Mouse (Mus musculus): ENCODE data around the gene R3hdm1.
A peak's percentile ranks its signal among the peaks of the same experiment; 100 is the strongest.
"Not testable (repeated sequence)": the region's sequence is repeated elsewhere in the genome, so short reads cannot be mapped to it uniquely, and the experiment has no call there.

Gene R3hdm1

DNA sequence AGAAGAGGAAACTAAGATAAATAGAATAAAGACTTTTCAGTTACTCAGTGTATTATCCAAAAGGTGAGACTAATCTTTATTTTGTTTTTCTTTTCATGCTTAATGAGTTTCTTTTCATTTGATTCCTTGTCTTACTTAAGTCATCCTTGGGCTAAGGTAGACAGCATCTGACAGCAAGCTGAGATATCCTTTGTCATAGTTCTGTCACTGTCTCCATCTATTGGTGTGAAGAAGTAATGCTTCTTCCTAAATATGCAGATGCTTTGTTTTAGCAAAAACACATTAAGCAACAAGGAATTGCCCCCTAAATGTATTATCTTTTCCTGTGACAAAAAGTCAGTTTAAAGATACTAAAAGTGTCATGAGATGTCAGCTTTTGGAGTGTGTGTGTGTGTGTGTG, 37.9 kb downstream of the R3hdm1 start:
- DNase-seq: no peak

DNA sequence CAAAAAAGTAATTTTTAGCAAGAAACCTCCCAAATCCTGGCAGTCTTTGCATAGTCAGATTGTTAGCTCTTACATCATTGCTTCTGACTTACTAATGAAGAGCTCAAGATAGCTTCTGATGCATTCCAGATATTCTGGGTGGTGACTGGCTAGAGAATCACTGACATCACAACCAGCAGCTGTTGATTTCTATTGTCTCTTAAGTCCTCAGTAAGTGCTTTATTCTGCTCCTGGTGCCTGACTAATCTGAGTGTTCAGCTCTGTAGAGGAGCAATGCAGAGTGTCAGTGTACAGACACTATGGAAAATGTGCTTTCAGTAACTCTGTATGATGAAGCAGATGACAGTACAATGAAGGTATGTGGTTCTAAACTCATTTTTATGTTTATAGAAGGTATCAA, 38.6 kb downstream of the R3hdm1 start:
- DNase-seq: peak; percentile 5

DNA sequence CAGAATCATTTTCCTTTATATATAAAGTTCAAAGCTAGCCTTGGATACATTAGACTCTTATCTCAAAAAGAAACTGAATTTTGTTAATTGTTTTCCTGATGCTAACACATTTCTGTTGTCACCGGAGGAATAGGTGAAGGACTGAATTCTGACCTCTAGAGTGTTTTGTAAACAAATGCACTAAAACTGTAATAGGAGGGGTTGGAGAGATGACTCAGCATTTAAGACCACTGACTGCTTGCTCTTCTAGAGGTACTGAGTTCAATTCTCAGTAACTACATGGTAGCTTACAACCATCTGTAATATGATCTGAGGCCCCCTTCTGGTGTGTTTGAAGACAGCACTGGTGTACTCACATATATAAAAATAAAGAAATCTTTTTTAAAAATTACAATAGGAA, 63.9 kb downstream of the R3hdm1 start:
- DNase-seq: no peak

DNA sequence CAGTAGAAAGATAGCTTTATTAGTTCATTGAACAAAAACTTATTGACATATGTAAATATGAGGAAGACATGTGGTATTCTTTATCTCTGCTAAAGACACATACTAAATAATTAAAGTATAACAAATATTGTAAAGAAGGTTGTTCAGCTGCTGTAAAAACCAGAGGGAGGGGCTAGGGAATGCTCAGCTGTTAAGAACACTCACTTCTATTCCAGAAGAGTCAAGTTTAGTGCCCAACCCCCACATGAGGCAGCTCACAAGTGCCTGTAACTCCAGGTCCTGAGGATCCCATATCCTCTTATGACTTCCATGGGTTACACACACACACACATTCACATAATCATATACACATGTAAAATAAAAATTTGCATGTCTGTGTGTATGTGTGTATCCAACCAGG, 67.0 kb downstream of the R3hdm1 start:
- DNase-seq: no peak

DNA sequence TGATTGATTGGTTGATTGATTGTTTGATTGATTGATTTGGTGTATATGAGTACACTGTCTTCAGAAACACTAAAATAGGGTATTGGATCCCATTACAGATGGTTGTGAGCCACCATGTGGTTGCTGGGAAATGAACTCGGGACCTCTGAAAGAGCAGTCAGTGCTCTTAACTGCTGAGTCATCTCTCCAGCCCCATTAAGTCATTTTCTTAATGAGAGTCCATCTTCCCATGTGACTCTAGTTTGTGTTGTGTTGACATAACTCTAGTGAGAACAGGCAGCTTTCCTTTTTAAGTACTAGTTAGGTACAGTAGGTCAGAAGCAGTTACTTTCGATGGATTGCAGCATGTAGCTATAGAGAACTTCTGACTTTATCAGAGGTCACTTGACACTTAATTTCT, 88.3 kb downstream of the R3hdm1 start:
- DNase-seq: no peak

DNA sequence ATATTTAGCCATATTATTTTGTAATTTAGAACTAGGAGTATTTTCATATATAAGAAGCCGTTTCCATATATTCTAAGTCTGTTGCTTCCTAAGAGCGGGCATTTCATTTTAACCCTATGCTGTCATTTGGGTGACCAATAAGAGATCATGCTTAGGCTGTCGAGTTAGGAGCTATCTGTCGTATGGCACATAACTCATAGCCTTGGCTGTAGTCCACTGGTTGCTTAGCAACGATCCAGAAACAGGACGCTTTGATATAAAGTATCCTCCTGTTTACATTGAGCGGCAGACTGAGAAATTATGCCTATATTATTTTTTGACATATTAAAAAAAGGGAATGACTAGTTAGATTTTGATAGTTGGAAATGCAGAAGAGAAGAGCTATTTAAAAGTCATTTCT, 89.3 kb downstream of the R3hdm1 start:
- peak; percentile 5 for DNase-seq

DNA sequence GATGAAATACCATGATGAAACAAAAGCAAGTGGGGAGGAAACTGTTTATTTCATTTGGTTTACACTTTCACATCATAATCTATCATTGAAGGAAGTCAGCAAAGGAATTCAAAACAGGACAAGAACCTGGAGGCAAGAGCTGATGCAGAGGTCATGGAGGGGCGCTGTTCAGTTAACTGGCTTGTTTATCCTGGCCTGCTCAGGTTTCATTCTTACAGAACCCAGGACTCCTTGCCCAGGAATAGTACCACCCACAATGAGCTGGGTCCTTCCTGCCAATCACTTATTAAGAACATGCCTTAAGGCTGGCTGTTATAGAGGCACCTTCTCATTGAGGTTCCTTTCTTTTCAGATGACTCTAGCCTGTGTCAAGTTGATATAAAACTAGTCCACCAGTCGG, 90.9 kb downstream of the R3hdm1 start:
- DNase-seq: peak; percentile 24

DNA sequence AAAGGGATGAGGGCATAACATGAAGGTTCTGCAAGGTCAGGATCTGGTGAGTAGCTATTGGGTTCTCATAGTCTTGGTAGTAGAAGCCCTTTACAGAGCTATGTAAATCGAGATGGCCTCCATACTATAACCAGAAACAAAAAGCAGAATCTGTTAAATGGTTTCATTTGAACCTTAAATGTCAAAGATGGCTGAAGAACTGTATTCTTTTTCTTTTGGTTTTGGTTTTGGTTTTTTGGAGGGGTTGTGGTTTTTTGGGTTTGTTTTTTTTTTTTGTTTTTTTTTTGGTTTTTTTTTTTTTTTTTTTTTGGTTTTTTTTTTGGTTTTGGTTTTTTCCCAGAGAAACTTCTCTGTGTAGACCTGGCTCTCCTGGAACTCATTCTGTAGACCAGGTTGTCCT, 94.3 kb downstream of the R3hdm1 start:
- no peak for DNase-seq

DNA sequence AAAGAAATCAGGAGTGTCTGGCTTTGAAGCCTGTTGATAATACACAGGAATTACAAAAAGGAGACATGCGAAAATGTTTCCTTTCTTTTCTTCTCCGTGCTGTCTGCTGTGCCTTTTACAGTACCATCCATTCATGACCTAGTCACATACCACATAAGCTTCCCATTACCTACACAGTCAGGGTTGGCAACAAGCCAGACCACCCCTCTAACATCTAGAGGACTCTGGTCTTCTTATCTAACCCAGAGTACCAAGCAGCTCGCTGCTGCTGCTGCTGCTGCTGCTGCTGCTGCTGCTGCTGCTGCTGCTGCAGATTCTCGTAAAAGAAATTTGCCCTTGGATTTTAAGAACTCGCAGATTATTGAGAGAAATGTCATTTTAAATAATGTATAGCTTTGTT, 110.2 kb downstream of the R3hdm1 start:
- peak; percentile 24 for DNase-seq

DNA sequence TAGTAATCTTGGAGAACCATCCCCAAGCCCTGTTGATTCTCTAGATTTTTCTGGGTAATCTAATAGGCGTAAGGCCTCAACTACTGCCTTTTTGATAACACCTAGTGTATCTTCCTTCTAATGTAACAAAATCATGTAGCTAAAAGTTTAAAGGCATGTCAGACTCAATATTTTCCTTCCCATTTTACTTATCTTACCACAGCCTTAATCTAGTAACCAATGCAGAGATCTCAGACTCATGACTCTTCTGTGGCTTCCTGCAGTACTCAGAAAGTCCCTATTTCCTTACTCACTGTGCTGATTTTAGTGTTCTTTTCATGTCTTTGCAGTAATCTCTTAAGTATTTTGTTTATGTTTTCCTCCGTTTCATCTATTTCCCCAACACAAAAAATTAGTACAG, 118.8 kb downstream of the R3hdm1 start:
- no peak for DNase-seq

DNA sequence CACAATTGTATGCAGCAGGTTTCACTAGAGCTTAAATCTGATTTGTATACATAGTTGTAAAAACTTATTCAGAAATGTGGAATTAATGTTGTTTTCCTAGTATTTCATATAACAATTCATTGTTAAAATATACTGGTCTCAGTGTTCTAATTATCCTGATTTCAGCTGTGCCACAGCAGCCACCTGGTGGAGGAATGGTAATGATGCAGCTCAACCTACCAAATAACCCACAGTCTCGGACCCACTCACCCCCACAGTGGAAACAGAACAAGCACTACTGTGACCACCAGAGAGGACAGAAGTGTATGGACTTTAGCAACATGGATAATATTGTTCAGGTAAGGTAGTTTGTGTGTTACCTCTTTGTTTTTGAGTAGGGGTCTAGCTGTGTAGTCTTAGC, 120.2 kb downstream of the R3hdm1 start:
- no peak for DNase-seq

DNA sequence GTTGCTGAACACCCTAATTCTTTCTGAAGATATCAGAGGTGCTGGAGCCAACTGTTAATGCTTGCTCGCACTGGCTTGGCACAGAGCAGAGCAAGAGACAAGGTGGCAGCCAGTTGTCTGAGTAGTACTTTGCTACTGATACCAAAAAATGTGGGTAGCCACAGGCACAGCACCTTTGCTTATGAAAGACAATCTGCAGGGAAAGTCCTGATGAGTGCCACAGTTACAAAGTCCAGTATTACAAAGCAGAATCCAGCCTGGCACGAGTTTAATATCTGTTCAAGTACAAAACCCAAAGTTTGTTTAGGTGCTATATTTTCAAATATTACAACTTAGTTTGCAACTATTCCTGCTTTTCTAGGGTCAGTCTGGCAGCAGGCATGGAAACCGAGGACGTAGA, 132.1 kb downstream of the R3hdm1 start:
- DNase-seq: no peak

DNA sequence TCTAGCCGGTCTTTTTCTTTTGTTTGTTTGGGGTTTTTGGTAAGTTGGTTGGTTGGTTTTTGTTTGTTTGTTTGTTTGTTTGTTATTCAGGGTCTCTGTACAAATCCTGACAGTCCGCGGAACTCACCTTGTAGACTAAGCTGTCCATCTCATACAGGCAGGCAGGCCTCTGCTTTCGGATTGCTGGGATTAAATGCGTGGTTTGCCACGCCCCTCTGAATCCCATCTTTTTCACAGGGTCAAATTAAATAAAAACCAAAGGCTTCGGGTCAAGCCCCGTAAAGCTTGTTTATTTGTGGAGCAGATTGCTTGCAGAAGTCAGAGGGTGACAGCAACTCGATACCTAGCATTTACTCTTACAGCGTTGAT, 140.5 kb downstream of the R3hdm1 start, which contains the start of gene Ubxn4:
Ubxn4 (plus strand) TSS at position 338 of the 369 bp plus-strand sequence.
- no peak for DNase-seq

DNA sequence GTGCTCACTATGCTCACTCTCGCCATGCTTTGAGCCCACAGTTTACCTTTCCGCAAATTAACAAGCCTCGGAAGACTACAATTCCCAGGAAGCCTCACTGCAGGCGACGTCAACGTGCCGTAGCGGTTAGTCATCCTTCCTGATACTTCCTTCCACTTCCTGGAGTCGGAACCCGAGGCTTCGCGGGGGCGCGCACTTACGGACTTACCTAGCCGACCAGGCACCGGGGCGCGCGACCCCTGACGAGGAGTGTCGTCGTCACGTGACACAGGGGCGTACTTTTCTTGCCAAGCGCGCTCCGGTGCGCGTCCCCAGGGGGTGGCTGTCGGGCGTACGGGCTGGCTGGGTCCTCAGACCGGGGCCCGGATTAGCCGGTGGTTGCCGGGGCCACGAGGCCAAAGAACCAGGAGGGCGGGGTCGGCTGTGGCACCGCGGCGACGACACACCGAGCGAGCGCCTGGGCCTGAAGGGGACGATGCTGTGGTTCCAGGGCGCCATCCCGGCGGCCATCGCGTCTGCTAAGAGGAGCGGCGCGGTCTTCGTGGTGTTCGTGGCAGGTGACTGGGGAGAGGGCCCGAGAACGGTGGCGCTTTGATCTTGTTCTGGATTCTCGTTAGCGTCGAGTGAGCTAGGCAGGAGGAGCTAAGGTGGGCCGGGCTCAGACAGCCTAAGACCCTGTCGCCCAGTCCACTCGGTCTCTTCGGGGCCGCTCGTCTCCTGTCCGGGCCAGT, 141.1 kb downstream of the R3hdm1 start:
- peak; percentile 100 for DNase-seq

DNA sequence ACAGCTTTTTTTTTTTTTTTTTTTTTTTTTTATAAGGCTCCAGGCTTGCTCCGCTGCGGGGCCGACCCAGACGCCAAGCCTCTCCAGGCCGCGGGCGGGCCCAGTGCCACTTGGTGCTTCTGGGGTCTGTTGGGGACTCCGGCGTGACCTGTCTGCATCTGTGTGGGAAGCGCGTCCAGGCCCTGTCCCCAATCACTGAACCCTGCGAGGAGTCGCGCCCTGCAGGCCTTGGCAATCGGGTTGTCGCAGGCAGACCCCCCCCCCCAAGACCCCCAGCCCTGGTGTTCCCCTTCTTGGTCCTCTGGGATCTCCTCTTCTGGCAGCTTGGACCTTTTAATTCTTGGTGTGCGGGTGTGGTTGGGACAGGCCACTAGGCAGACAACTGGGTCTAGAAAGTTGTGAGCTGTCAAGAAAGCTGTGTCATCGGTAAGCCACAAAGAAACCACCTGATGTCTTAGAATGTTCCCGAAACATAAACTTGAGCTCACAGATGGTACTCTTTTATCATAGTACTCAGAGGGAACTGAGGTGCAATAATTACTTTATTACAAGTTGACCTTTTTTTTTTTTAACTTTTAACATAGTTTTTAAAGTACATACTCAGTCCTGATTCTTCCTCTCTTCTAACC, 141.7 kb downstream of the R3hdm1 start:
- no peak for DNase-seq

DNA sequence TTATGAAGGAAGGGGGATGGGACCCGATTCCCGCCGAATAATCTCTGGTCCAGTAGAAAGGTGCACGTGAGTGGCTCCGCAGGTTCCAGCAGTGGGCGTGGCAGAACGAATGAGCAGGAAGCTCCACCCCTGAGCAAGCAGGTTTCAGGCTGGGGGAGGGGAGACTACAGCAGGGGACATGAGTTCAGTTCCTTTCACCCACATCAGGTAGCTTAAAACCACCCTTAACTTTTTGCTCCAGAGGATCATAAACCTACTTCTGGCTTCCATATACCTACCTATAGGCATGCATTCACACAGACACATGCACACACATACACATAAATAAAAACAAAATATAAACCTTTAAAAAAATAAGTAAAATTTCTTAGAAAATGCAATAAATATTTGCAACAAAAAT, 164.0 kb downstream of the R3hdm1 start:
- DNase-seq: not testable (repeated sequence)

DNA sequence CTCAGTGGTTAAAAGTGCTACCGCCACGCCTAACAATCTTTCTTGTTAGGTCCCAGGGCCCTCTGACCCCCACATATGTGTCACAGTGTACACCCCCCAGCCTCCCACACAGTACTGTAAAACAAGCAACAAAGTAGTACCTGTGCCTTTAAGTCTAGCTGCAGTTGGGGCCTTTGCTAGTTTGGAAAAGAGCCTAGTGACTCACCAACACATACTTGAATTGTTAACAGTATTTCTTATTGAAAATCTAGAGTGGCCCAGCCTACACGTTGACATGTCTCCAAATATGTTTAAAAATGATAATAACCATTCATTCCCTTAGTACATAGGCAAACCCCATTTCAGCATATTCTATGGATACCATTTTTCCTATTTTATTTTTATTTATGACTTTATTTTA, 167.6 kb downstream of the R3hdm1 start:
- no peak for DNase-seq

DNA sequence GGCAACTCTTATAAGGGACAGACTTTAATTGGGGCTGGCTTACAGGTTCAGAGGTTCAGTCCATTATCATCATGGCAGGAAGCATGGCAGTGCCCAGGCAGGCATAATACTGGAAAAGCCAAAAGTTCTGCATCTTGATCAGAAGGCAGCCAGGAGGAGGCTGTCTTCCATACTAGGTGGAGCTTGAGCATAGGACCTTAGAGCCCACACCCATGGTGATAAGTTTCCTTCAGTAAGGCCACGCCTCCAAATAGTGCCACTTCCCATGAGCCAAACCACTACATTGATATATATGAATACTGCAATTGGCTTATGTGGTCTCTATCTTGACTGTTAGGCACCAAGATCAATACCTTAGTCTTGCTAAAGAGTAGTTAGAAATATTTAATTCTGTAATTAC, 172.8 kb downstream of the R3hdm1 start:
- no peak for DNase-seq

DNA sequence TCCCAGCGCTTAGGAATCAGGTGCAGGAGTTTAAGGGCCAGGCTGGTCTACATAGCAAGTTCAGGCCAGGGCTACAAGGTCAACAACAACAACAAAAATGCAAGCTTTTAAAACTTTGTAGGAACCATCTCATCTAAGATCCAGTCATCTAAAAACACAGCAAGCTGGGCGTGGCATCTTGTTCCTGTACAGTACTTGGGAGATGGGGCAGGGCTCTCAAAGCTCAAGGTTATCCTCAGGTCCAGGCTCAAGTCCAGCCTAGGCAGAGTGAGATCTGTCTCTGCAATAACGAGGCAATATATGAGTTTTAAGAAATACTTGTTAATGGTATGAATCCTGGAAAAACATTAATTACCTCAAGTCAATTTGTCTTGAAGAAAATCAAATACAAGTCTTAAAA, 175.5 kb downstream of the R3hdm1 start:
- no peak for DNase-seq

DNA sequence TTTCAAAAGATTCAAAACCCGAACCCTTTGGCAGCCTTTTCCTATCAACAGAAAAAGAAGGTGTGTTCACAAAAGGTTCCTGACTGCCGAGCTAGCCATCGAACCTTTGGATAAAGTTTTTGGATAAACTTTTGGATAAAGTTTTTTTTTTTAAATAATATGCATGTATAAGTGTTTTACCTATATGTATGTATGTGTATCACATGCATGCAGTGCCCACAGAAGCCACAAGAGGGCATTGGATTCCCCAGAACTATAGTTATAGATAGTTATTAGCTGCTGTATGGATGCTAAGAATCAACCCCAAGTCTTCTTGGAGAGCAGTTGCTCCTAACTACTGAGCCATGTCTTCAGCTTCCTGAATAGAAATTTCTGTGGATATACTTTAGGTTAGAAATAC, 178.7 kb downstream of the R3hdm1 start:
- no peak for DNase-seq

DNA sequence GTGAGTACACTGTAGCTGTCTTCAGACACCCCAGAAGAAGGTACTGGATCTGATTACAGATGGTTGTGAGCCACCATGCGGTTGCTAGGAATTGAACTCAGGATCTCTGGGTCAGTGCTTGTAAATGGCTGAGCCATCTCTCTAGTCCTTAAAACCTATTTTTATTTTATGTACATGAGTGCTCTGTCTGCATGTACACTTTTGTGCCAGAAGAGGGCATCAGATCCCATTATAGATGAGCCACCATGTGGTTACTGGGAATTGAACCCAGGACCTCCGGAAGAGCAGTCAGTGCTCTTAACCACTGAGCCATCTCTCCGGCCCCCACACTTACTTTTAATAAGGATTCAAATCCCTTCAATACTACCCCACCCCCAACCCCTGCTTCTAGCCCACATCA, 179.8 kb downstream of the R3hdm1 start:
- DNase-seq: no peak

DNA sequence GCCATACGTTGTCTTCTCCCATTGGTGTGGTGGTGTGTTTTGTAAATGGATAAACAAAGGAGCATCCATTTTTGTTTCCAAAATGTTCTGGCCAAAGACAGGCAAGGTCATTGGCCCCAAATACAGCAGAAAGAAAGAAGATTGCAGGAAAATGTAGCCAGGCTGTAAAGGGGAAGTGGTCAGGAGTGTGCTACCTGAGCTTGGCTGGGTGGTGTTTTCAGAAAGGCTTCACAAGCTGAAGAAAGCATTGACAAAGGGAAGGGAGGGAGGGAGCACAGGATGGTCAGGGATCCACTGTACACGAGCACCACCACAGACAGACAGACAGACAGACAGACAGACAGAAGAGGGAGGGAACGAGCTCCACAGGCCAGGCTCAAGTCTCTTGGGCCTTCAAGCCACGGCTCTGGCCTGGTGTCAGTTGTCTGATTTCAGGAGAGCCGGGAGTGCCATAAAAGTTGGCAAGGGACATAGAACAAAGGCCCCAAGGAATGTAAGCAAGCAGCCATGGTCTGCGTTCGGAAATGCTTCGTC, 181.1 kb downstream of the R3hdm1 start:
- DNase-seq: no peak

DNA sequence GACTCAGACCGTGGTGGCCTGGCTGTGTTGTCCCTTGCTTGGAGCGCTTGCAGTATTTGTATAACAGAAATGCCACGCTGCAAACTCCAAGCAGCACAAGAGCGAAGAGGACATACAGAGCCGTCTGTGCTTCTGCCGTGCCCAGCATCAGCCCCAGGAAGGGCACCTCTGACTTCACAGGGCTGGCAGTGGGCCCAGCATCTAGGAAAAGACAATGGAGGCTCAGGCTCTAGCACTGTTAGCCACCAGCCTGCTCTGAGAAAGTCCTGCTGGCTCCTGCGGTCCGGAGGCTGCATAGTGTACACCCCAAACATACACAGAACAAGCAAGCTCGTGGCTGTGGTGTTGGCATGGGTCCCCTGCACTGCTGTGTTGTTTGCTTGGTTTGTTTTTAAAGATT, 182.0 kb downstream of the R3hdm1 start:
- no peak for DNase-seq

All from embryo, embryonic 11 days (tissue).